Mouse (Mus musculus) gastrocnemius, postnatal 25 days (tissue): Measurements from ENCODE around the gene Tec. TPM values are rescaled to one million over a fixed set of nuclear protein-coding genes. Genes with fewer than 3 reads are reported as not detected.

ENCODE experiments used
- DNase-seq: peaks from one replicate; pipeline ENCODE4 v3.0.0; 2022
- total RNA-seq, 2 experiments: library from RNA; stranded (reverse); gene quantifications; 1 replicate in 1 of 2; 2 replicates in 1 of 2; pipeline ENCODE4 v1.2.3; 2021

Gene Tec
- total RNA-seq, 2 experiments from 2014 or later, result 1.8 to 1.9 TPM

GRCm38 (mm10) chr5:72891534-72891933 lies 23.3 kb upstream of the Tec start:
- peak; percentile 26 for DNase-seq

- DNase-seq, result no peak
Observed at GRCm38 (mm10) chr5:72888260-72888659, 20.0 kb upstream of the Tec start.

- DNase-seq, result no peak
Observed at GRCm38 (mm10) chr5:72886458-72887222, 18.4 kb upstream of the Tec start.

GRCm38 (mm10) chr5:72883706-72884105 lies 15.4 kb upstream of the Tec start:
- no peak for DNase-seq

- no peak for DNase-seq
Observed at GRCm38 (mm10) chr5:72882412-72882765, 14.1 kb upstream of the Tec start.

- DNase-seq, result no peak
Observed at GRCm38 (mm10) chr5:72881748-72882411, 13.6 kb upstream of the Tec start.

GRCm38 (mm10) chr5:72879736-72880135 lies 11.5 kb upstream of the Tec start:
- no peak for DNase-seq

- no peak for DNase-seq
Observed at GRCm38 (mm10) chr5:72871114-72871513, 2.8 kb upstream of the Tec start.

- no peak for DNase-seq
Observed at GRCm38 (mm10) chr5:72869779-72870608, 1.7 kb upstream of the Tec start.

- DNase-seq, result no peak
Observed at GRCm38 (mm10) chr5:72867036-72867672, 1.1 kb downstream of the Tec start.

GRCm38 (mm10) chr5:72866260-72866905 lies 1.9 kb downstream of the Tec start:
- no peak for DNase-seq

- no peak for DNase-seq
Observed at GRCm38 (mm10) chr5:72864654-72865178, 3.6 kb downstream of the Tec start.

GRCm38 (mm10) chr5:72863166-72863565 lies 5.1 kb downstream of the Tec start:
- DNase-seq, result no peak

GRCm38 (mm10) chr5:72861726-72862385 lies 6.4 kb downstream of the Tec start:
- DNase-seq, result no peak

- DNase-seq, result no peak
Observed at GRCm38 (mm10) chr5:72860899-72861298, 7.4 kb downstream of the Tec start.

GRCm38 (mm10) chr5:72858306-72858705 lies 10.0 kb downstream of the Tec start:
- no peak for DNase-seq

GRCm38 (mm10) chr5:72857756-72858155 lies 10.5 kb downstream of the Tec start:
- no peak for DNase-seq

GRCm38 (mm10) chr5:72856255-72856878 lies 11.9 kb downstream of the Tec start:
- no peak for DNase-seq

GRCm38 (mm10) chr5:72855685-72856124 lies 12.6 kb downstream of the Tec start:
- DNase-seq, result peak; percentile 84
